Mouse (Mus musculus) granulocyte monocyte progenitor cell, adult 5-6 weeks (primary cell): ENCODE data around the gene Cables2. TPM values are rescaled to one million over a fixed set of nuclear protein-coding genes. Genes with fewer than 3 reads are reported as not detected.

Source experiments
- total RNA-seq, 2 experiments: library from RNA; stranded (forward) in 1 of 2; stranded (reverse) in 1 of 2; fragments of 200-712, 200-1000 nt in 1 of 2; fragments of >200 nt in 1 of 2; fragmentation: Nextera tagmentation in 1 of 2; gene quantifications; 2 replicates each; pipeline ENCODE4 v1.2.3; 2014 to 2017

Gene Cables2
- total RNA-seq, 2 experiments from 2014 or later = 15.0 to 25.8 TPM

Other genes with a start within 250 kb of the Cables2 start
- gene Lsm14b, start 248.5 kb downstream of the Cables2 start, total RNA-seq (2014; fragmentation: Nextera tagmentation) = 11.6 and 17.2 TPM in 2 replicates
- 20.2 and 22.3 TPM in 2 replicates for gene Lsm14b, start 248.5 kb downstream of the Cables2 start, total RNA-seq (2017)
- gene Psma7, start 231.1 kb downstream of the Cables2 start, total RNA-seq (2014; fragmentation: Nextera tagmentation) = 385 and 398 TPM in 2 replicates
- 503 and 523 TPM in 2 replicates for gene Psma7, start 231.1 kb downstream of the Cables2 start, total RNA-seq (2017)
- gene Ss18l1, start 231.0 kb downstream of the Cables2 start, total RNA-seq (2014; fragmentation: Nextera tagmentation) = 3.2 and 7.7 TPM in 2 replicates
- 2.4 and 3.6 TPM in 2 replicates for gene Ss18l1, start 231.0 kb downstream of the Cables2 start, total RNA-seq (2017)
- gene Mtg2, start 202.9 kb downstream of the Cables2 start, total RNA-seq (2014; fragmentation: Nextera tagmentation) = 15.8 and 17.7 TPM in 2 replicates
- 13.1 and 19.1 TPM in 2 replicates for gene Mtg2, start 202.9 kb downstream of the Cables2 start, total RNA-seq (2017)
- gene Hrh3, start 169.0 kb downstream of the Cables2 start, total RNA-seq (2014; fragmentation: Nextera tagmentation) = not detected in 2 replicates
- gene Hrh3, start 169.0 kb downstream of the Cables2 start, total RNA-seq (2017) = not detected in 2 replicates
- 35.1 and 35.9 TPM in 2 replicates for gene Osbpl2, start 154.2 kb downstream of the Cables2 start, total RNA-seq (2014; fragmentation: Nextera tagmentation)
- 27.3 and 32.2 TPM in 2 replicates for gene Osbpl2, start 154.2 kb downstream of the Cables2 start, total RNA-seq (2017)
- gene Adrm1, start 102.0 kb downstream of the Cables2 start, total RNA-seq (2014; fragmentation: Nextera tagmentation) = 101 and 102 TPM in 2 replicates
- 48.5 and 74.2 TPM in 2 replicates for gene Adrm1, start 102.0 kb downstream of the Cables2 start, total RNA-seq (2017)
- 0.06 TPM in 1 of 2 replicates, not detected in the other for gene Lama5, start 47.6 kb downstream of the Cables2 start, total RNA-seq (2014; fragmentation: Nextera tagmentation)
- 0.05 TPM in 1 of 2 replicates, not detected in the other for gene Lama5, start 47.6 kb downstream of the Cables2 start, total RNA-seq (2017)
- 3,456 and 3,912 TPM in 2 replicates for gene Rps21, start 16.1 kb downstream of the Cables2 start, total RNA-seq (2014; fragmentation: Nextera tagmentation)
- 1,093 and 2,216 TPM in 2 replicates for gene Rps21, start 16.1 kb downstream of the Cables2 start, total RNA-seq (2017)
- gene Rbbp8nl, start 16.4 kb upstream of the Cables2 start, total RNA-seq (2014; fragmentation: Nextera tagmentation) = not detected in 2 replicates
- not detected in 2 replicates for gene Rbbp8nl, start 16.4 kb upstream of the Cables2 start, total RNA-seq (2017)
- not detected in 2 replicates for gene Gata5, start 61.2 kb upstream of the Cables2 start, total RNA-seq (2014; fragmentation: Nextera tagmentation)
- not detected in 2 replicates for gene Gata5, start 61.2 kb upstream of the Cables2 start, total RNA-seq (2017)
- 31.8 and 41.5 TPM in 2 replicates for gene Slco4a1, start 182.7 kb upstream of the Cables2 start, total RNA-seq (2014; fragmentation: Nextera tagmentation)
- 9.2 and 10.8 TPM in 2 replicates for gene Slco4a1, start 182.7 kb upstream of the Cables2 start, total RNA-seq (2017)
- gene Ntsr1, start 226.5 kb upstream of the Cables2 start, total RNA-seq (2014; fragmentation: Nextera tagmentation) = not detected in 2 replicates
- gene Ntsr1, start 226.5 kb upstream of the Cables2 start, total RNA-seq (2017) = not detected in 2 replicates